9 mouse cellular contexts compared by ENCODE assay signal in the genomic region with DNA sequence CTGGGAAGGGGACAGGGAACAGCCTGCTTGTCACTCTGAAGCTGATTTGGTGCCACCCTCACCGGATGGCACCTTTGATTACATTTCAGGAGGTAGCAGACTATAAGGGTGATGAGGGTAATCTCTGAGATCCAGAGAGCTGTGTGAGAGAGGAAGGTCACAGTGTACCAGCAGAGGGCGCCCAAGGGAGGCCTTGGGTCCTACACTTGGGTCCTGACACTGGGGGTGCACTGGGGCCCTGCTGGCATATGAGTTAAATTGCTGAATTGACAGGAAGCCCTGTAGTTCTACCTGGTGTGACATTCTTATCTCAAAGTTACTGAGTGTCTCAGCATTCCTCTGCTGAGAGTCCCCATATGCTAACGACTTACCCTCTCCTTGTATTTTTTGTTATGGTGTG. TPM values are rescaled to one million over a fixed set of nuclear protein-coding genes. Genes with fewer than 3 reads are reported as not detected.
A peak's percentile ranks its signal among the peaks of the same experiment; 100 is the strongest.
DNase-seq lines count a peak whose midpoint lies in the region; ATAC-seq and TF ChIP-seq lines count a peak whose summit lies in the region.
"Had no signal": no experiment of that assay in that cellular context is flagged by ENCODE, and none has a peak within 500 bp of the region (broad histone marks: within the 10 kb centered on the region; RNA-seq: fewer than 3 reads in every experiment).

No protein-coding gene starts in this region.

- H3K9ac ChIP-seq in lung, postnatal 0 days (replicated peaks; ENCODE audit: low read depth), result no peak overlapping the region

- DNase-seq in heart, adult 8-10 months (ENCODE audit: low spot score), result peak; percentile 58
- DNase-seq in heart, postnatal 25 days (ENCODE audit: low spot score), result no peak
- DNase-seq in CD8-positive naive resting alpha-beta T cell, adult 2 months (ENCODE audit: low read depth in 2 of 2, low spot score in 2 of 2), result peak; percentile 30 to 50
- peak; percentile 44 for DNase-seq in brain, embryonic 14.5 days (ENCODE audit: low read depth)
- DNase-seq in kidney, adult 9 months, result peak; percentile 85
- peak; percentile 60 for DNase-seq in lung, postnatal 0 days (ENCODE audit: low spot score)
- peak; percentile 30 to 57 for DNase-seq in spleen, postnatal 14 days (ENCODE audit: low spot score in 2 of 2)

- H3K9me3 ChIP-seq in lung, postnatal 0 days (ENCODE audit: low read length), result no peaks in the 10 kb centered on the region

- peak; percentile 73 for ATAC-seq in erythroblast, adult 5-6 weeks (replicated peaks; ENCODE audit: low FRiP score, poor library complexity, severe bottlenecking)
- ATAC-seq in lung, postnatal 0 days, result peak; percentile 55

- TF ChIP-seq CTCF in brain, embryonic 14.5 days (IDR thresholded peaks at IDR 0.05; ENCODE audit: borderline replicate concordance, extremely low read depth, insufficient read depth, insufficient read length), result peak; percentile 72
- peak; percentile 86 for TF ChIP-seq CTCF in lung, postnatal 0 days (IDR thresholded peaks at IDR 0.05)

- no peak overlapping the region for H3K4me2 ChIP-seq in lung, postnatal 0 days (replicated peaks; ENCODE audit: low read depth, low read length)

- no peaks in the 10 kb centered on the region for H3K4me1 ChIP-seq in lung, postnatal 0 days (ENCODE audit: insufficient read depth, low read depth, low read length)

- no peak overlapping the region for H3K27ac ChIP-seq in lung, postnatal 0 days (ENCODE audit: low read length)

- TF ChIP-seq EP300 in lung, postnatal 0 days (IDR thresholded peaks at IDR 0.05), result no peak

- no peaks in the 10 kb centered on the region for H3K27me3 ChIP-seq in lung, postnatal 0 days (replicated peaks; ENCODE audit: insufficient read depth, low read length)

- no peak overlapping the region for H3K4me3 ChIP-seq in lung, postnatal 0 days (ENCODE audit: low read depth, low read length)

- H3K36me3 ChIP-seq in lung, postnatal 0 days (ENCODE audit: insufficient read depth, low read length), result peaks cover 15% of the 10 kb centered on the region; the same call in 1 of the 2 replicates

- 55% methylated on average over 3 of the region's 3 CpGs for WGBS in lung, postnatal 0 days

- TF ChIP-seq POLR2A in brain, embryonic 14.5 days (IDR thresholded peaks at IDR 0.05; ENCODE audit: borderline replicate concordance, extremely low read depth, insufficient read depth, insufficient read length, poor library complexity, severe bottlenecking), result no peak

- intact Hi-C loops in heart, postnatal 25 days (cut with DNase I), result loop anchor here (2.0 to 10.0 kb wide), 4 partner anchors 76 to 299 kb away; partner anchors contain the start of gene Ccdc6

RNA-seq across cellular contexts. Expression of gene Mrln, which starts 31.1 kb away (rescaled TPM):
- 1 to 10 TPM; 1.9 to 4.2 (median 3.0) TPM for total RNA-seq in heart, adult 8-10 months (2022)
- 1 to 10 TPM; 3.0 to 3.8 TPM for total RNA-seq in heart, postnatal 25 days (2021)
- polyA plus RNA-seq in brain, embryonic 14.5 days (2012; rRNA removed), result 0.82 and 1.2 TPM in 2 replicates
- not detected in 2 replicates for total RNA-seq in erythroblast, adult 5-6 weeks (2015; ENCODE audit: low replicate concordance)
- not detected in 2 replicates for total RNA-seq in erythroblast, adult 5-6 weeks (2017; ENCODE audit: low replicate concordance)
- 1.6 and 1.8 TPM in 2 replicates for polyA plus RNA-seq in lung, postnatal 0 days (2015; fragmentation: Nextera tagmentation; extraction: Ambion mirVana)
- total RNA-seq: left cerebral cortex, postnatal 36 days had no signal
